Mouse (Mus musculus) CD4-positive, CD25-positive, alpha-beta regulatory T cell, adult 9 weeks (primary cell): ENCODE results near the gene Gm34302. TPM values are rescaled to one million over a fixed set of nuclear protein-coding genes. Genes with fewer than 3 reads are reported as not detected.

ENCODE experiments used
- polyA plus RNA-seq: library from polyadenylated mRNA; unstranded; fragments of 100-300 nt; shearing (Covaris generic); gene quantifications from one replicate; pipeline ENCODE4 v1.2.1, GENCODE M21; 2017

Gene Gm34302
- polyA plus RNA-seq = not detected

GRCm38 (mm10) chr3:63483726-63484125 is at the start of gene Gm34302:
Gm34302 (minus strand) TSS chr3:63483879.

Other genes with a start within 250 kb of the Gm34302 start
- gene Mme, start 242.3 kb downstream of the Gm34302 start, polyA plus RNA-seq = not detected